Mouse (Mus musculus) embryonic facial prominence, embryonic 11.5 days (tissue): ENCODE data around the gene Actl7a. TPM values are rescaled to one million over a fixed set of nuclear protein-coding genes. Genes with fewer than 3 reads are reported as not detected.

Experiments used
- ATAC-seq: fragments of 200-750 bp; cut with Nextera tagmentation; replicated peaks from 2 replicates; pipeline ENCODE4 v1.8.0; 2017; ENCODE audit warnings: low read depth; ENCODE audit not compliant: insufficient number of reproducible peaks, low FRiP score, low TSS enrichment
- DNase-seq: peaks from one replicate; pipeline ENCODE4 v3.0.0-alpha.2; 2015; ENCODE audit warnings: low spot score
- H3K27ac ChIP-seq: fragments of 300-500 bp; sonication (generic); replicated peaks from 2 replicates; pipeline ENCODE4 v1.5.1; 2014; ENCODE audit warnings: mild to moderate bottlenecking, low read depth, low read length, control low read depth
- H3K27me3 ChIP-seq: fragments of 300-500 bp; sonication (generic); 2 replicates; pipeline ENCODE4 v1.6.1; 2014; ENCODE audit warnings: mild to moderate bottlenecking, low read length, moderate library complexity, mixed read lengths; ENCODE audit not compliant: control insufficient read depth, insufficient read depth
- H3K36me3 ChIP-seq: fragments of 300-500 bp; sonication (generic); replicated peaks from 2 replicates; pipeline ENCODE4 v1.6.1; 2014; ENCODE audit warnings: low read depth, mild to moderate bottlenecking, low read length, moderate library complexity, mixed read lengths; ENCODE audit not compliant: control insufficient read depth, insufficient read depth
- H3K4me1 ChIP-seq: fragments of 300-500 bp; sonication (generic); 2 replicates; pipeline ENCODE4 v1.6.1; 2014; ENCODE audit warnings: low read length, mixed read lengths; ENCODE audit not compliant: control insufficient read depth, insufficient read depth
- H3K4me2 ChIP-seq: fragments of 300-500 bp; sonication (generic); 2 replicates; pipeline ENCODE4 v1.6.1; 2014; ENCODE audit warnings: low read depth, mild to moderate bottlenecking, control low read depth, low read length, moderate library complexity
- H3K4me3 ChIP-seq: fragments of 300-500 bp; sonication (generic); 2 replicates; pipeline ENCODE4 v1.5.1; 2014; ENCODE audit warnings: low read depth, low read length, control low read depth
- H3K9ac ChIP-seq: fragments of 300-500 bp; sonication (generic); replicated peaks from 2 replicates; pipeline ENCODE4 v1.6.1; 2014; ENCODE audit warnings: mild to moderate bottlenecking, control low read depth, low read length
- H3K9me3 ChIP-seq: fragments of 300-500 bp; sonication (generic); replicated peaks from 2 replicates; pipeline ENCODE4 v1.6.1; 2016; ENCODE audit warnings: mild to moderate bottlenecking, low read length, inconsistent platforms, mixed read lengths; ENCODE audit not compliant: control insufficient read depth
- WGBS: fragments of 180-500 bp; shearing (Covaris S2); extraction: QIAGEN DNeasy Blood & Tissue Kit; methylation state at CpG from one replicate; pipeline ENCODE4 v1.1.7; 2014; 5-methylcytosine and 5-hydroxymethylcytosine counted together
- polyA plus RNA-seq: library from polyadenylated mRNA; unstranded; fragments of >200 nt; fragmentation: Nextera tagmentation; extraction: Ambion mirVana; gene quantifications from 2 replicates; pipeline ENCODE4 v1.2.1, GENCODE M21; 2014

The Actl7a gene
- polyA plus RNA-seq, 1 experiment from 2014 or later: not detected

GRCm38 (mm10) chr4:56741041-56741493 lies 2.1 kb upstream of the Actl7a start, which contains the start of gene Actl7b:
TSS of gene Actl7b (minus strand) at chr4:56741443.
- ATAC-seq (no peak), DNase-seq (no peak)
- no peaks in the 10 kb centered on the region for H3K4me1 ChIP-seq
- no peak within 1 kb of the TSS for H3K27ac ChIP-seq
- H3K4me2 ChIP-seq: no peak within 1 kb of the TSS
- no peak within 1 kb of the TSS for H3K4me3 ChIP-seq
- no peaks in the 10 kb centered on the region for H3K9me3 ChIP-seq
- WGBS: 95% methylated on average over 13 of the region's 13 CpGs
- H3K27me3 ChIP-seq: no peaks in the 10 kb centered on the region
- no peaks in the 10 kb centered on the region for H3K36me3 ChIP-seq
- H3K9ac ChIP-seq: no peak within 1 kb of the TSS

- H3K27me3 ChIP-seq: no peaks in the 10 kb centered on the region
- no peak overlapping the region for H3K9ac ChIP-seq
- H3K4me1 ChIP-seq: no peaks in the 10 kb centered on the region
- no peak for DNase-seq
- H3K4me3 ChIP-seq: no peak overlapping the region
- H3K4me2 ChIP-seq: no peak overlapping the region
- ATAC-seq: no peak
- 91% methylated on average over 4 of the region's 4 CpGs for WGBS
- H3K27ac ChIP-seq: no peak overlapping the region
- no peaks in the 10 kb centered on the region for H3K9me3 ChIP-seq
- no peaks in the 10 kb centered on the region for H3K36me3 ChIP-seq
Observed at GRCm38 (mm10) chr4:56742698-56743097, 515 bp upstream of the Actl7a start.

GRCm38 (mm10) chr4:56746345-56746744 lies 3.1 kb downstream of the Actl7a start:
- WGBS: 92% methylated on average over 2 of the region's 2 CpGs
- H3K4me3 ChIP-seq: no peak overlapping the region
- no peak overlapping the region for H3K4me2 ChIP-seq
- H3K9me3 ChIP-seq: no peaks in the 10 kb centered on the region
- H3K4me1 ChIP-seq: no peaks in the 10 kb centered on the region
- H3K27me3 ChIP-seq: no peaks in the 10 kb centered on the region
- ATAC-seq (no peak), DNase-seq (no peak)
- no peak overlapping the region for H3K27ac ChIP-seq
- H3K9ac ChIP-seq: no peak overlapping the region
- H3K36me3 ChIP-seq: peaks cover 2% of the 10 kb centered on the region; the same call in 1 of the 2 replicates

- Histone ChIP-seq H3K36me3 (peaks cover 5% of the 10 kb centered on the region; the same call in 1 of the 2 replicates), H3K27ac (no peak overlapping the region), H3K4me1 (no peaks in the 10 kb centered on the region), H3K9me3 (no peaks in the 10 kb centered on the region), H3K27me3 (no peaks in the 10 kb centered on the region), H3K9ac (no peak overlapping the region), H3K4me3 (no peak overlapping the region), H3K4me2 (no peak overlapping the region)
- WGBS: 92% methylated on average over 9 of the region's 9 CpGs
- DNase-seq (no peak), ATAC-seq (no peak)
Observed at GRCm38 (mm10) chr4:56747456-56747855, 4.2 kb downstream of the Actl7a start.

GRCm38 (mm10) chr4:56756021-56756420 lies 12.8 kb downstream of the Actl7a start:
- DNase-seq (no peak), ATAC-seq (no peak)
- Histone ChIP-seq H3K36me3 (peaks cover 20% of the 10 kb centered on the region), H3K27me3 (no peaks in the 10 kb centered on the region), H3K4me1 (no peaks in the 10 kb centered on the region), H3K9ac (no peak overlapping the region), H3K27ac (no peak overlapping the region), H3K4me3 (no peak overlapping the region), H3K4me2 (no peak overlapping the region), H3K9me3 (no peaks in the 10 kb centered on the region)
- 88% methylated on average over 5 of the region's 5 CpGs for WGBS

GRCm38 (mm10) chr4:56756966-56757600 lies 13.9 kb downstream of the Actl7a start:
- no peaks in the 10 kb centered on the region for H3K4me1 ChIP-seq
- H3K4me2 ChIP-seq: no peak overlapping the region

GRCm38 (mm10) chr4:56757693-56758092 lies 14.5 kb downstream of the Actl7a start:
- no peak for DNase-seq
- no peak overlapping the region for H3K9ac ChIP-seq
- H3K36me3 ChIP-seq: peaks cover 15% of the 10 kb centered on the region
- WGBS: 84% methylated on average over 1 of the region's 1 CpGs
- no peaks in the 10 kb centered on the region for H3K27me3 ChIP-seq
- H3K4me3 ChIP-seq: no peak overlapping the region
- ATAC-seq: no peak
- H3K9me3 ChIP-seq: no peaks in the 10 kb centered on the region
- no peak overlapping the region for H3K4me2 ChIP-seq
- H3K4me1 ChIP-seq: no peaks in the 10 kb centered on the region
- H3K27ac ChIP-seq: no peak overlapping the region

More at GRCm38 (mm10) chr4:56756966-56757600, 13.9 kb downstream of the Actl7a start:
- H3K9ac ChIP-seq: no peak overlapping the region
- DNase-seq (no peak), ATAC-seq (no peak)
- peaks cover 15% of the 10 kb centered on the region for H3K36me3 ChIP-seq
- H3K27ac ChIP-seq: no peak overlapping the region
- H3K9me3 ChIP-seq: no peaks in the 10 kb centered on the region
- no peaks in the 10 kb centered on the region for H3K27me3 ChIP-seq
- H3K4me3 ChIP-seq: no peak overlapping the region
- WGBS: 92% methylated on average over 10 of the region's 10 CpGs

GRCm38 (mm10) chr4:56767861-56768284 lies 24.7 kb downstream of the Actl7a start:
- Histone ChIP-seq H3K36me3 (peaks cover 8% of the 10 kb centered on the region), H3K27me3 (no peaks in the 10 kb centered on the region), H3K4me1 (no peaks in the 10 kb centered on the region), H3K4me2 (no peak overlapping the region), H3K4me3 (no peak overlapping the region), H3K9ac (no peak overlapping the region), H3K27ac (no peak overlapping the region), H3K9me3 (no peaks in the 10 kb centered on the region)
- no peak for ATAC-seq
- WGBS: 72% methylated on average over 4 of the region's 5 CpGs
- no peak for DNase-seq
